Mouse (Mus musculus): Measurements from ENCODE around the gene Fam206a. TPM values are rescaled to one million over a fixed set of nuclear protein-coding genes. Genes with fewer than 3 reads are reported as not detected.

Fam206a gene
- polyA plus RNA-seq, 1 experiment = 4.3 TPM

- no peaks in the 10 kb centered on the region for H3K27me3 ChIP-seq (replicated peaks; ENCODE audit: control insufficient read depth, insufficient read depth, low read length)
- H3K36me3 ChIP-seq (ENCODE audit: control insufficient read depth, insufficient read depth, low read length) = peaks cover 3% of the 10 kb centered on the region
- 38% methylated on average over 1 of the region's 1 CpGs for WGBS
- H3K4me1 ChIP-seq (ENCODE audit: control insufficient read depth, insufficient read depth, low read length) = no peaks in the 10 kb centered on the region
- peak; percentile 22 for DNase-seq
- no peak overlapping the region for H3K4me3 ChIP-seq (ENCODE audit: insufficient read depth, low read depth, low read length)
- H3K27ac ChIP-seq (ENCODE audit: insufficient read depth, low read depth, low read length) = no peak overlapping the region
- TF ChIP-seq CTCF (conservative IDR thresholded peaks at IDR 0.05; ENCODE audit: insufficient read depth, insufficient read length, low read depth, low read length) = peak; percentile 45; the same call in 1 of the 2 replicates
- TF ChIP-seq POLR2A (IDR thresholded peaks at IDR 0.05; ENCODE audit: low read depth, low read length) = no peak
These were observed 10.8 kb upstream of the Fam206a start for GRCm38 (mm10) chr4:56791373-56791772.

- TF ChIP-seq CTCF (conservative IDR thresholded peaks at IDR 0.05; ENCODE audit: insufficient read depth, insufficient read length, low read depth, low read length) (no peak), POLR2A (IDR thresholded peaks at IDR 0.05; ENCODE audit: low read depth, low read length) (no peak)
- H3K36me3 ChIP-seq (ENCODE audit: control insufficient read depth, insufficient read depth, low read length) = no peaks in the 10 kb centered on the region; the same call in 1 of the 2 replicates
- no peak for DNase-seq
- no peak overlapping the region for H3K27ac ChIP-seq (ENCODE audit: insufficient read depth, low read depth, low read length)
- no peaks in the 10 kb centered on the region; the same call in 1 of the 2 replicates for H3K4me1 ChIP-seq (ENCODE audit: control insufficient read depth, insufficient read depth, low read length)
- H3K4me3 ChIP-seq (ENCODE audit: insufficient read depth, low read depth, low read length) = peak overlapping the region; percentile 91
- no peaks in the 10 kb centered on the region for H3K27me3 ChIP-seq (replicated peaks; ENCODE audit: control insufficient read depth, insufficient read depth, low read length)
- WGBS = 1% methylated on average over 25 of the region's 25 CpGs
These were observed 565 bp downstream of the Fam206a start for GRCm38 (mm10) chr4:56802669-56803150.

- H3K27ac ChIP-seq (ENCODE audit: insufficient read depth, low read depth, low read length) = no peak overlapping the region
- no peaks in the 10 kb centered on the region; the same call in 1 of the 2 replicates for H3K36me3 ChIP-seq (ENCODE audit: control insufficient read depth, insufficient read depth, low read length)
- H3K4me3 ChIP-seq (ENCODE audit: insufficient read depth, low read depth, low read length) = no peak overlapping the region
- 84% methylated on average over 4 of the region's 4 CpGs for WGBS
- TF ChIP-seq POLR2A (IDR thresholded peaks at IDR 0.05; ENCODE audit: low read depth, low read length) (no peak), CTCF (conservative IDR thresholded peaks at IDR 0.05; ENCODE audit: insufficient read depth, insufficient read length, low read depth, low read length) (no peak)
- no peak for DNase-seq
- no peaks in the 10 kb centered on the region for H3K27me3 ChIP-seq (replicated peaks; ENCODE audit: control insufficient read depth, insufficient read depth, low read length)
- no peaks in the 10 kb centered on the region for H3K4me1 ChIP-seq (ENCODE audit: control insufficient read depth, insufficient read depth, low read length)
These were observed 6.9 kb downstream of the Fam206a start for GRCm38 (mm10) chr4:56809050-56809449.

GRCm38 (mm10) chr4:56811642-56812041 is 9.5 kb downstream of the Fam206a start:
- TF ChIP-seq POLR2A (IDR thresholded peaks at IDR 0.05; ENCODE audit: low read depth, low read length) (no peak), CTCF (conservative IDR thresholded peaks at IDR 0.05; ENCODE audit: insufficient read depth, insufficient read length, low read depth, low read length) (no peak)
- Histone ChIP-seq H3K4me1 (ENCODE audit: control insufficient read depth, insufficient read depth, low read length) (no peaks in the 10 kb centered on the region), H3K27me3 (replicated peaks; ENCODE audit: control insufficient read depth, insufficient read depth, low read length) (no peaks in the 10 kb centered on the region), H3K27ac (ENCODE audit: insufficient read depth, low read depth, low read length) (no peak overlapping the region), H3K36me3 (ENCODE audit: control insufficient read depth, insufficient read depth, low read length) (no peaks in the 10 kb centered on the region; the same call in 1 of the 2 replicates), H3K4me3 (ENCODE audit: insufficient read depth, low read depth, low read length) (no peak overlapping the region)
- DNase-seq = no peak
- 83% methylated on average over 3 of the region's 3 CpGs for WGBS

GRCm38 (mm10) chr4:56812096-56812495 is 10.0 kb downstream of the Fam206a start:
- Histone ChIP-seq H3K27ac (ENCODE audit: insufficient read depth, low read depth, low read length) (no peak overlapping the region), H3K36me3 (ENCODE audit: control insufficient read depth, insufficient read depth, low read length) (no peaks in the 10 kb centered on the region; the same call in 1 of the 2 replicates), H3K4me1 (ENCODE audit: control insufficient read depth, insufficient read depth, low read length) (no peaks in the 10 kb centered on the region), H3K4me3 (ENCODE audit: insufficient read depth, low read depth, low read length) (no peak overlapping the region), H3K27me3 (replicated peaks; ENCODE audit: control insufficient read depth, insufficient read depth, low read length) (no peaks in the 10 kb centered on the region)
- DNase-seq = no peak
- TF ChIP-seq CTCF (conservative IDR thresholded peaks at IDR 0.05; ENCODE audit: insufficient read depth, insufficient read length, low read depth, low read length) (no peak), POLR2A (IDR thresholded peaks at IDR 0.05; ENCODE audit: low read depth, low read length) (no peak)
- WGBS = 81% methylated on average over 4 of the region's 4 CpGs

- no peak overlapping the region for H3K4me3 ChIP-seq (ENCODE audit: insufficient read depth, low read depth, low read length)
- no peak overlapping the region for H3K27ac ChIP-seq (ENCODE audit: insufficient read depth, low read depth, low read length)
- H3K36me3 ChIP-seq (ENCODE audit: control insufficient read depth, insufficient read depth, low read length) = no peaks in the 10 kb centered on the region; the same call in 1 of the 2 replicates
- TF ChIP-seq CTCF (conservative IDR thresholded peaks at IDR 0.05; ENCODE audit: insufficient read depth, insufficient read length, low read depth, low read length) = no peak
- TF ChIP-seq POLR2A (IDR thresholded peaks at IDR 0.05; ENCODE audit: low read depth, low read length) = no peak
- no peaks in the 10 kb centered on the region for H3K4me1 ChIP-seq (ENCODE audit: control insufficient read depth, insufficient read depth, low read length)
- DNase-seq = no peak
- WGBS = 66% methylated on average over 8 of the region's 8 CpGs
- H3K27me3 ChIP-seq (replicated peaks; ENCODE audit: control insufficient read depth, insufficient read depth, low read length) = no peaks in the 10 kb centered on the region
These were observed 13.0 kb downstream of the Fam206a start for GRCm38 (mm10) chr4:56815131-56815530.

- Histone ChIP-seq H3K27me3 (replicated peaks; ENCODE audit: control insufficient read depth, insufficient read depth, low read length) (no peaks in the 10 kb centered on the region), H3K27ac (ENCODE audit: insufficient read depth, low read depth, low read length) (no peak overlapping the region), H3K4me3 (ENCODE audit: insufficient read depth, low read depth, low read length) (no peak overlapping the region), H3K4me1 (ENCODE audit: control insufficient read depth, insufficient read depth, low read length) (no peaks in the 10 kb centered on the region), H3K36me3 (ENCODE audit: control insufficient read depth, insufficient read depth, low read length) (no peaks in the 10 kb centered on the region)
- TF ChIP-seq CTCF (conservative IDR thresholded peaks at IDR 0.05; ENCODE audit: insufficient read depth, insufficient read length, low read depth, low read length) = 0 out of 2 replicates have a peak, but pooled peaks have one; percentile 0
- TF ChIP-seq POLR2A (IDR thresholded peaks at IDR 0.05; ENCODE audit: low read depth, low read length) = no peak
- DNase-seq = peak; percentile 27
These were observed 17.9 kb downstream of the Fam206a start for GRCm38 (mm10) chr4:56820017-56820550.
